Mouse (Mus musculus) ES-Bruce4 (cell line): ENCODE measurements around the gene Plcxd3.

ENCODE experiments used
- CTCF ChIP-seq: IDR thresholded peaks from one replicate; pipeline ENCODE4 v1.8.1; 2011; ENCODE audit warnings: low read depth, low read length
- EP300 ChIP-seq: IDR thresholded peaks from 2 replicates; pipeline ENCODE4 v1.6.1; 2011; ENCODE audit warnings: low read depth, low read length; ENCODE audit not compliant: insufficient read depth
- POLR2A ChIP-seq: IDR thresholded peaks from one replicate; pipeline ENCODE4 v1.8.1; 2011; ENCODE audit warnings: low read length; ENCODE audit not compliant: insufficient read depth

DNA sequence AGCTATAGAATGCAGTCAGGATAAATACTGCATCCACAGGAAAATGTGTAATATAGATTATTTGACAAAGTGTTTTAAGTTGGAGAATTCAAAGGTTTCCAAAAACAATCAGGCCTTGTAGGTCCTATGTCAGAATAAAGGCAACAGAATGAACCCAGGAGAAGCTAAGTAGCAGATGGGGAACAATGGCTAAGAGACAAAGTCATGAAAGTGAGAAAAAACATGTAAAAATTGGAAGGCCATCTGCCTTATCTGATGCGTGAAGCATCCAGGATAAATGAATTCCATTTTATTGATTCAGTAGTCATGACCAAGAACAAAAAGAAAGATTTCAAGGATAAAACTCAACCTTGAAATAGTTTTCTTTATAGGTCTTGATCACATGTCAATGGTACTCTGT is 139.4 kb downstream of the Plcxd3 start:
- no peak for TF ChIP-seq EP300
- no peak for TF ChIP-seq POLR2A
- TF ChIP-seq CTCF, result no peak
